Mouse (Mus musculus): ENCODE measurements around the gene Sp4. TPM values are rescaled to one million over a fixed set of nuclear protein-coding genes. Genes with fewer than 3 reads are reported as not detected.

Sp4 gene
- total and polyA plus RNA-seq, 3 experiments = 4.2 to 6.6 (median 5.7) TPM

GRCm38 (mm10) chr12:118263878-118264277 lies 37.4 kb downstream of the Sp4 start:
- Histone ChIP-seq H3K79me2 (replicated peaks; ENCODE audit: control insufficient read depth, extremely low read depth, insufficient read depth, poor library complexity, severe bottlenecking) (no peaks in the 10 kb centered on the region), H3K27ac (ENCODE audit: insufficient read depth, low read depth) (no peak overlapping the region), H3K9me3 (replicated peaks; ENCODE audit: low read length) (no peaks in the 10 kb centered on the region), H3K9ac (ENCODE audit: insufficient read depth, low read depth) (no peak overlapping the region), H3K4me1 (ENCODE audit: control insufficient read depth in 1 of 2, insufficient read depth in 2 of 2) (no peaks in the 10 kb centered on the region), H3K27me3 (replicated peaks) (no peaks in the 10 kb centered on the region), H3K4me2 (ENCODE audit: insufficient read depth, low read depth, poor library complexity, severe bottlenecking) (no peak overlapping the region), H3K36me3 (replicated peaks in 1 of 2; ENCODE audit: control insufficient read depth in 1 of 2, insufficient read depth in 1 of 2, low read length in 1 of 2) (peaks cover 0 to 4% of the 10 kb centered on the region in 2 experiments), H3K4me3 (replicated peaks in 1 of 3; ENCODE audit: low read depth in 2 of 3, low read length in 2 of 3, poor library complexity in 1 of 3) (no peak overlapping the region)
- DNase-seq (ENCODE audit: extremely low read depth) = no peak
- TF ChIP-seq CTCF (conservative IDR thresholded peaks at IDR 0.05 in 1 of 2, IDR thresholded peaks at IDR 0.05 in 1 of 2; ENCODE audit: low read depth in 2 of 2, low read length in 2 of 2) = no peak
- no peak for TF ChIP-seq ZKSCAN1 (IDR thresholded peaks at IDR 0.05; ENCODE audit: borderline replicate concordance, low read depth, low read length)
- TF ChIP-seq ZC3H11A (IDR thresholded peaks at IDR 0.05; ENCODE audit: low read depth, low read length) = no peak
- TF ChIP-seq TCF12 (IDR thresholded peaks at IDR 0.05; ENCODE audit: low read depth, low read length) = no peak
- no peak for TF ChIP-seq USF2 (conservative IDR thresholded peaks at IDR 0.05; ENCODE audit: low read depth, low read length)
- no peak for TF ChIP-seq NELFE (IDR thresholded peaks at IDR 0.05; ENCODE audit: low read depth, low read length)
- TF ChIP-seq PAX5 (IDR thresholded peaks at IDR 0.05; ENCODE audit: low read length) = no peak
- no peak for TF ChIP-seq MXI1 (IDR thresholded peaks at IDR 0.05; ENCODE audit: low read depth, low read length)
- no peak for TF ChIP-seq CHD2 (IDR thresholded peaks at IDR 0.05; ENCODE audit: low read length)
- TF ChIP-seq ELF1 (IDR thresholded peaks at IDR 0.05; ENCODE audit: low read depth, low read length) = no peak
- TF ChIP-seq EP300 (IDR thresholded peaks at IDR 0.05; ENCODE audit: low read length) = no peak
- no peak for TF ChIP-seq ZMIZ1 (IDR thresholded peaks at IDR 0.05; ENCODE audit: low read depth, low read length)
- TF ChIP-seq TBP (conservative IDR thresholded peaks at IDR 0.05; ENCODE audit: low read depth, low read length) = no peak
- dilution Hi-C loops (cut with MboI; ENCODE audit: extremely low pct_ligation_motif_present, extremely low pct_unique_long_range_greater_than_20kb, low sequenced_read_pairs) (no loop called here), in situ Hi-C loops (cut with MboI; ENCODE audit: low pct_ligation_motif_present, low pct_unique_long_range_greater_than_20kb, low sequenced_read_pairs) (no loop called here)

- dilution Hi-C loops (cut with MboI; ENCODE audit: extremely low pct_ligation_motif_present, extremely low pct_unique_long_range_greater_than_20kb, low sequenced_read_pairs) (no loop called here), in situ Hi-C loops (cut with MboI; ENCODE audit: low pct_ligation_motif_present, low pct_unique_long_range_greater_than_20kb, low sequenced_read_pairs) (no loop called here)
- no peak for DNase-seq (ENCODE audit: extremely low read depth)
- H3K27me3 ChIP-seq (replicated peaks) = no peaks in the 10 kb centered on the region
- H3K4me3 ChIP-seq (replicated peaks in 1 of 3; ENCODE audit: low read depth in 2 of 3, low read length in 2 of 3, poor library complexity in 1 of 3) = no peak overlapping the region
- H3K27ac ChIP-seq (ENCODE audit: insufficient read depth, low read depth) = no peak overlapping the region
- no peaks in the 10 kb centered on the region for H3K4me1 ChIP-seq (ENCODE audit: control insufficient read depth in 1 of 2, insufficient read depth in 2 of 2)
- TF ChIP-seq POLR2A (IDR thresholded peaks at IDR 0.05; ENCODE audit: low read depth, low read length) (no peak), ZNF384 (IDR thresholded peaks at IDR 0.05; ENCODE audit: low read depth, low read length) (no peak), ZKSCAN1 (IDR thresholded peaks at IDR 0.05; ENCODE audit: borderline replicate concordance, low read depth, low read length) (no peak), MEF2A (IDR thresholded peaks at IDR 0.05; ENCODE audit: borderline replicate concordance, low read depth, low read length) (no peak), MXI1 (IDR thresholded peaks at IDR 0.05; ENCODE audit: low read depth, low read length) (no peak), ZC3H11A (IDR thresholded peaks at IDR 0.05; ENCODE audit: low read depth, low read length) (no peak), RAD21 (IDR thresholded peaks at IDR 0.05; ENCODE audit: low read depth, low read length) (no peak), CTCF (conservative IDR thresholded peaks at IDR 0.05 in 1 of 2, IDR thresholded peaks at IDR 0.05 in 1 of 2; ENCODE audit: low read depth in 2 of 2, low read length in 2 of 2) (no peak)
- H3K79me2 ChIP-seq (replicated peaks; ENCODE audit: control insufficient read depth, extremely low read depth, insufficient read depth, poor library complexity, severe bottlenecking) = no peaks in the 10 kb centered on the region
- no peak overlapping the region for H3K4me2 ChIP-seq (ENCODE audit: insufficient read depth, low read depth, poor library complexity, severe bottlenecking)
- no peak overlapping the region for H3K9ac ChIP-seq (ENCODE audit: insufficient read depth, low read depth)
- H3K9me3 ChIP-seq (replicated peaks; ENCODE audit: low read length) = no peaks in the 10 kb centered on the region
- H3K36me3 ChIP-seq (replicated peaks in 1 of 2; ENCODE audit: control insufficient read depth in 1 of 2, insufficient read depth in 1 of 2, low read length in 1 of 2) = peaks cover 0 to 3% of the 10 kb centered on the region in 2 experiments
Measured at GRCm38 (mm10) chr12:118255292-118255782, 45.9 kb downstream of the Sp4 start.
